Mouse (Mus musculus) small intestine, adult 2 months (tissue): Measurements from ENCODE around the gene Grin3a. TPM values are rescaled to one million over a fixed set of nuclear protein-coding genes. Genes with fewer than 3 reads are reported as not detected.

Experiments
- H3K27ac ChIP-seq: fragments of 200-500 bp; 2 replicates; pipeline ENCODE4 v1.5.1; 2012; ENCODE audit warnings: low read depth, low read length, control low read depth, inconsistent platforms; ENCODE audit not compliant: insufficient read depth
- H3K27me3 ChIP-seq: fragments of 200-500 bp; 2 replicates; pipeline ENCODE4 v1.6.1; 2012; ENCODE audit warnings: mild to moderate bottlenecking, moderate library complexity, low read length, inconsistent platforms; ENCODE audit not compliant: control insufficient read depth, insufficient read depth
- H3K36me3 ChIP-seq: fragments of 200-500 bp; 2 replicates; pipeline ENCODE4 v1.6.1; 2012; ENCODE audit warnings: mild to moderate bottlenecking, low read length, control low read depth, inconsistent platforms; ENCODE audit not compliant: control insufficient read depth, insufficient read depth
- H3K4me1 ChIP-seq: fragments of 200-500 bp; 2 replicates; pipeline ENCODE4 v1.6.1; 2012; ENCODE audit warnings: low read length, inconsistent platforms, mixed read lengths; ENCODE audit not compliant: control insufficient read depth, insufficient read depth, insufficient read length
- H3K4me3 ChIP-seq: fragments of 200-500 bp; 2 replicates; pipeline ENCODE4 v1.5.1; 2012; ENCODE audit warnings: low read depth, mild to moderate bottlenecking, control low read depth, inconsistent platforms, low read length, moderate library complexity
- CTCF ChIP-seq: fragments of 200-500 bp; IDR thresholded peaks from 2 replicates; pipeline ENCODE4 v1.5.1; 2012; ENCODE audit warnings: low read depth, mild to moderate bottlenecking, control low read depth, inconsistent platforms, low read length, moderate library complexity, mixed read lengths; ENCODE audit not compliant: insufficient replicate concordance, insufficient read length; ENCODE audit errors: extremely low read depth
- POLR2A ChIP-seq: fragments of 200-500 bp; IDR thresholded peaks from 2 replicates; pipeline ENCODE4 v1.6.1; 2012; ENCODE audit warnings: low read depth, mild to moderate bottlenecking, control low read depth, inconsistent platforms, low read length, moderate library complexity
- WGBS: fragments of 180-500 bp; shearing (Covaris S2); methylation state at CpG from one replicate; pipeline ENCODE4 v1.1.7; 2018; 5-methylcytosine and 5-hydroxymethylcytosine counted together
- polyA plus RNA-seq: library from polyadenylated mRNA; depleted of rRNA; stranded (reverse); fragments of >200 nt; gene quantifications from 2 replicates; pipeline ENCODE4 v1.2.3, GENCODE M21; 2012

Grin3a gene
- polyA plus RNA-seq, 1 experiment = 0.03 TPM

- TF ChIP-seq POLR2A (no peak), CTCF (no peak)
- no peaks in the 10 kb centered on the region for H3K4me1 ChIP-seq
- 81% methylated on average over 5 of the region's 5 CpGs for WGBS
- no peak overlapping the region for H3K4me3 ChIP-seq
- no peak overlapping the region for H3K27ac ChIP-seq
- H3K36me3 ChIP-seq = no peaks in the 10 kb centered on the region
- no peaks in the 10 kb centered on the region for H3K27me3 ChIP-seq
Measured at GRCm38 (mm10) chr4:49740796-49741766, 104.5 kb downstream of the Grin3a start.

GRCm38 (mm10) chr4:49739561-49739960 is 106.0 kb downstream of the Grin3a start:
- no peak overlapping the region for H3K27ac ChIP-seq
- 30% methylated on average over 1 of the region's 1 CpGs for WGBS
- no peak overlapping the region for H3K4me3 ChIP-seq
- H3K27me3 ChIP-seq = no peaks in the 10 kb centered on the region
- no peaks in the 10 kb centered on the region for H3K4me1 ChIP-seq
- H3K36me3 ChIP-seq = no peaks in the 10 kb centered on the region
- TF ChIP-seq CTCF (no peak), POLR2A (no peak)

GRCm38 (mm10) chr4:49729326-49729725 is 116.2 kb downstream of the Grin3a start:
- Histone ChIP-seq H3K27me3 (no peaks in the 10 kb centered on the region), H3K4me3 (no peak overlapping the region), H3K27ac (no peak overlapping the region), H3K36me3 (no peaks in the 10 kb centered on the region), H3K4me1 (no peaks in the 10 kb centered on the region)
- no peak for TF ChIP-seq CTCF
- TF ChIP-seq POLR2A = no peak
- WGBS = 71% methylated on average over 3 of the region's 3 CpGs

- TF ChIP-seq POLR2A = no peak
- no peak for TF ChIP-seq CTCF
- H3K27ac ChIP-seq = no peak overlapping the region
- no peaks in the 10 kb centered on the region for H3K4me1 ChIP-seq
- no peaks in the 10 kb centered on the region for H3K27me3 ChIP-seq
- no peaks in the 10 kb centered on the region for H3K36me3 ChIP-seq
- 94% methylated on average over 2 of the region's 2 CpGs for WGBS
- H3K4me3 ChIP-seq = no peak overlapping the region
Measured at GRCm38 (mm10) chr4:49723908-49724307, 121.6 kb downstream of the Grin3a start.

- 0 out of 2 replicates have a peak overlapping the region, but pooled peaks have one; percentile 8 for H3K4me3 ChIP-seq
- no peaks in the 10 kb centered on the region for H3K36me3 ChIP-seq
- H3K27ac ChIP-seq = no peak overlapping the region
- no peaks in the 10 kb centered on the region for H3K27me3 ChIP-seq
- WGBS = 19% methylated on average over 12 of the region's 12 CpGs
- no peaks in the 10 kb centered on the region for H3K4me1 ChIP-seq
- TF ChIP-seq CTCF (no peak), POLR2A (no peak)
Measured at GRCm38 (mm10) chr4:49691405-49692194, 153.9 kb downstream of the Grin3a start.

GRCm38 (mm10) chr4:49688594-49689288 is 156.8 kb downstream of the Grin3a start:
- no peak for TF ChIP-seq POLR2A
- peak; percentile 68; the same call in 1 of the 2 replicates for TF ChIP-seq CTCF
- no peak overlapping the region for H3K27ac ChIP-seq
- no peaks in the 10 kb centered on the region for H3K4me1 ChIP-seq
- 36% methylated on average over 9 of the region's 9 CpGs for WGBS
- no peaks in the 10 kb centered on the region for H3K27me3 ChIP-seq
- no peak overlapping the region for H3K4me3 ChIP-seq
- no peaks in the 10 kb centered on the region for H3K36me3 ChIP-seq
